Mouse (Mus musculus): ENCODE measurements around the gene Olfr1152. TPM values are rescaled to one million over a fixed set of nuclear protein-coding genes. Genes with fewer than 3 reads are reported as not detected.

Olfr1152 gene
- polyA plus RNA-seq (2012; rRNA removed): not detected in 2 replicates

GRCm38 (mm10) chr2:87866192-87866591, at the start of gene Olfr1152:
Gene Olfr1152, plus strand, starts transcription at chr2:87866492.

GRCm38 (mm10) chr2:87830233-87830632, 36.1 kb upstream of the Olfr1152 start, which contains the start of gene Olfr1148:
Gene Olfr1148, plus strand, starts transcription at chr2:87830533.

GRCm38 (mm10) chr2:87843693-87844092, 22.6 kb upstream of the Olfr1152 start, which contains the start of gene Olfr1150-ps1:
Gene Olfr1150-ps1, plus strand, starts transcription at chr2:87843993.

GRCm38 (mm10) chr2:87855562-87855961, 10.7 kb upstream of the Olfr1152 start, which contains the start of gene Olfr1151:
Gene Olfr1151, plus strand, starts transcription at chr2:87855862.

GRCm38 (mm10) chr2:87894662-87895061, 28.4 kb downstream of the Olfr1152 start, which contains the start of gene Olfr1153:
Gene Olfr1153, plus strand, starts transcription at chr2:87894962.

GRCm38 (mm10) chr2:87905066-87905465, 38.8 kb downstream of the Olfr1152 start, which contains the start of gene Olfr1154:
Gene Olfr1154, minus strand, starts transcription at chr2:87905166.

Other genes starting within 250 kb of the Olfr1152 start
- not detected in 2 replicates for gene Olfr1131, start 239.4 kb upstream of the Olfr1152 start, polyA plus RNA-seq (2012; rRNA removed)
- not detected in 2 replicates for gene Olfr1132, start 229.0 kb upstream of the Olfr1152 start, polyA plus RNA-seq (2012; rRNA removed)
- not detected in 2 replicates for gene Olfr1133, start 219.1 kb upstream of the Olfr1152 start, polyA plus RNA-seq (2012; rRNA removed)
- gene Olfr1134, start 208.0 kb upstream of the Olfr1152 start, polyA plus RNA-seq (2012; rRNA removed): not detected in 2 replicates
- gene Olfr1135, start 192.8 kb upstream of the Olfr1152 start, polyA plus RNA-seq (2012; rRNA removed): not detected in 2 replicates
- not detected in 2 replicates for gene Olfr1136, start 172.5 kb upstream of the Olfr1152 start, polyA plus RNA-seq (2012; rRNA removed)
- gene Olfr1137, start 153.3 kb upstream of the Olfr1152 start, polyA plus RNA-seq (2012; rRNA removed): not detected in 2 replicates
- not detected in 2 replicates for gene Olfr1138, start 126.5 kb upstream of the Olfr1152 start, polyA plus RNA-seq (2012; rRNA removed)
- gene Olfr1140, start 122.7 kb upstream of the Olfr1152 start, polyA plus RNA-seq (2012; rRNA removed): not detected in 2 replicates
- not detected in 2 replicates for gene Olfr1141, start 112.5 kb upstream of the Olfr1152 start, polyA plus RNA-seq (2012; rRNA removed)
- not detected in 2 replicates for gene Olfr152, start 87.0 kb upstream of the Olfr1152 start, polyA plus RNA-seq (2012; rRNA removed)
- gene Olfr1143, start 65.9 kb upstream of the Olfr1152 start, polyA plus RNA-seq (2012; rRNA removed): not detected in 2 replicates
- not detected in 2 replicates for gene Olfr1145, start 56.7 kb upstream of the Olfr1152 start, polyA plus RNA-seq (2012; rRNA removed)
- gene Olfr1148, start 36.0 kb upstream of the Olfr1152 start, polyA plus RNA-seq (2012; rRNA removed): not detected in 2 replicates
- not detected in 2 replicates for gene Olfr1150-ps1, start 22.5 kb upstream of the Olfr1152 start, polyA plus RNA-seq (2012; rRNA removed)
- not detected in 2 replicates for gene Olfr1151, start 10.6 kb upstream of the Olfr1152 start, polyA plus RNA-seq (2012; rRNA removed)
- gene Olfr1153, start 28.5 kb downstream of the Olfr1152 start, polyA plus RNA-seq (2012; rRNA removed): not detected in 2 replicates
- not detected in 2 replicates for gene Olfr1154, start 38.7 kb downstream of the Olfr1152 start, polyA plus RNA-seq (2012; rRNA removed)
- gene Olfr1155, start 78.6 kb downstream of the Olfr1152 start, polyA plus RNA-seq (2012; rRNA removed): not detected in 2 replicates
- gene Olfr1156, start 86.6 kb downstream of the Olfr1152 start, polyA plus RNA-seq (2012; rRNA removed): not detected in 2 replicates
- not detected in 2 replicates for gene Olfr1157, start 101.8 kb downstream of the Olfr1152 start, polyA plus RNA-seq (2012; rRNA removed)
- gene Olfr74, start 108.2 kb downstream of the Olfr1152 start, polyA plus RNA-seq (2012; rRNA removed): not detected in 2 replicates
- not detected in 2 replicates for gene Olfr1158, start 123.6 kb downstream of the Olfr1152 start, polyA plus RNA-seq (2012; rRNA removed)
- not detected in 2 replicates for gene Olfr1160, start 141.8 kb downstream of the Olfr1152 start, polyA plus RNA-seq (2012; rRNA removed)
- gene Olfr1161, start 156.3 kb downstream of the Olfr1152 start, polyA plus RNA-seq (2012; rRNA removed): not detected in 2 replicates
- not detected in 2 replicates for gene Olfr73, start 171.2 kb downstream of the Olfr1152 start, polyA plus RNA-seq (2012; rRNA removed)
- gene Olfr1162, start 184.6 kb downstream of the Olfr1152 start, polyA plus RNA-seq (2012; rRNA removed): not detected in 2 replicates
- not detected in 2 replicates for gene Olfr1163, start 205.3 kb downstream of the Olfr1152 start, polyA plus RNA-seq (2012; rRNA removed)
- gene Olfr1164, start 227.5 kb downstream of the Olfr1152 start, polyA plus RNA-seq (2012; rRNA removed): not detected in 2 replicates